Mouse (Mus musculus) heart, postnatal 0 days (tissue): Measurements from ENCODE around the gene Ptpn11. TPM values are rescaled to one million over a fixed set of nuclear protein-coding genes. Genes with fewer than 3 reads are reported as not detected.

Source experiments
- ATAC-seq: fragments of 200-750 bp; cut with Nextera tagmentation; 2 replicates; pipeline ENCODE4 v1.8.0; 2017; ENCODE audit warnings: low read depth, moderate number of reproducible peaks, moderate library complexity; ENCODE audit not compliant: insufficient read depth
- DNase-seq: peaks from one replicate; pipeline ENCODE4 v3.0.0-alpha.2; 2016; ENCODE audit warnings: low spot score
- H3K27ac ChIP-seq: fragments of 300-500 bp; sonication (generic); 2 replicates; pipeline ENCODE4 v1.5.1; 2014; ENCODE audit warnings: low read depth, mild to moderate bottlenecking
- H3K27me3 ChIP-seq: fragments of 300-500 bp; sonication (generic); 2 replicates; pipeline ENCODE4 v1.6.1; 2014; ENCODE audit warnings: low read length, mixed read lengths; ENCODE audit not compliant: control insufficient read depth, insufficient read depth
- H3K36me3 ChIP-seq: fragments of 300-500 bp; sonication (generic); replicated peaks from 2 replicates; pipeline ENCODE4 v1.6.1; 2014; ENCODE audit warnings: low read length, mixed read lengths; ENCODE audit not compliant: control insufficient read depth, insufficient read depth
- H3K4me1 ChIP-seq: fragments of 300-500 bp; sonication (generic); 2 replicates; pipeline ENCODE4 v1.6.1; 2014; ENCODE audit warnings: antibody characterized with exemption; ENCODE audit not compliant: control insufficient read depth, insufficient read depth
- H3K4me2 ChIP-seq: fragments of 300-500 bp; sonication (generic); 2 replicates; pipeline ENCODE4 v1.6.1; 2014; ENCODE audit warnings: low read depth, mild to moderate bottlenecking, low read length, moderate library complexity
- H3K4me3 ChIP-seq: fragments of 300-500 bp; sonication (generic); 2 replicates; pipeline ENCODE4 v1.5.1; 2014; ENCODE audit warnings: low read depth, low read length
- H3K9ac ChIP-seq: fragments of 300-500 bp; sonication (generic); replicated peaks from 2 replicates; pipeline ENCODE4 v1.6.1; 2014; ENCODE audit warnings: low read depth, low read length, mixed read lengths
- H3K9me3 ChIP-seq: fragments of 300-500 bp; sonication (generic); replicated peaks from 2 replicates; pipeline ENCODE4 v1.6.1; 2016; ENCODE audit warnings: low read length; ENCODE audit not compliant: control insufficient read depth
- CTCF ChIP-seq: IDR thresholded peaks from 2 replicates; pipeline ENCODE4 v1.5.1; 2016; ENCODE audit warnings: antibody characterized with exemption, control low read depth, low read depth
- EP300 ChIP-seq: IDR thresholded peaks from 2 replicates; pipeline ENCODE4 v1.6.1; 2016; ENCODE audit warnings: antibody characterized with exemption, low read depth
- WGBS: fragments of 180-500 bp; shearing (Covaris S2); extraction: QIAGEN DNeasy Blood & Tissue Kit; methylation state at CpG from one replicate; pipeline ENCODE4 v1.1.7; 2014; 5-methylcytosine and 5-hydroxymethylcytosine counted together
- polyA plus RNA-seq: library from polyadenylated mRNA; unstranded; fragments of >200 nt; fragmentation: Nextera tagmentation; extraction: Ambion mirVana; gene quantifications from 2 replicates; pipeline ENCODE4 v1.2.1, GENCODE M21; 2015
- total RNA-seq: library from RNA; depleted of rRNA; stranded (reverse); fragments of >200 nt; gene quantifications from 2 replicates; pipeline ENCODE4 v1.2.3, GENCODE M21; 2014; ENCODE audit warnings: low replicate concordance

Gene Ptpn11
- total and polyA plus RNA-seq, 2 experiments from 2014 or later: 24.7 to 45.5 TPM

GRCm38 (mm10) chr5:121204132-121205089 is 13.2 kb upstream of the Ptpn11 start, which contains the start of gene Rpl6:
TSS of gene Rpl6 (plus strand) at chr5:121204481.
- no peaks in the 10 kb centered on the region for H3K9me3 ChIP-seq
- ATAC-seq (peak; percentile 90), DNase-seq (peak; percentile 91)
- H3K27me3 ChIP-seq: no peaks in the 10 kb centered on the region
- H3K9ac ChIP-seq: peak within 1 kb of the TSS; percentile 96
- H3K36me3 ChIP-seq: peaks cover 38% of the 10 kb centered on the region
- H3K27ac ChIP-seq: peak within 1 kb of the TSS; percentile 78
- peak within 1 kb of the TSS; percentile 67 for H3K4me2 ChIP-seq
- TF ChIP-seq EP300 (peak; percentile 8; the same call in 1 of the 2 replicates), CTCF (no peak)
- H3K4me3 ChIP-seq: peak within 1 kb of the TSS; percentile 91
- 0 out of 2 replicates have a peak, but pooled peaks cover 10% of the 10 kb centered on the region for H3K4me1 ChIP-seq
- WGBS: 1% methylated on average over 52 of the region's 52 CpGs

DNA sequence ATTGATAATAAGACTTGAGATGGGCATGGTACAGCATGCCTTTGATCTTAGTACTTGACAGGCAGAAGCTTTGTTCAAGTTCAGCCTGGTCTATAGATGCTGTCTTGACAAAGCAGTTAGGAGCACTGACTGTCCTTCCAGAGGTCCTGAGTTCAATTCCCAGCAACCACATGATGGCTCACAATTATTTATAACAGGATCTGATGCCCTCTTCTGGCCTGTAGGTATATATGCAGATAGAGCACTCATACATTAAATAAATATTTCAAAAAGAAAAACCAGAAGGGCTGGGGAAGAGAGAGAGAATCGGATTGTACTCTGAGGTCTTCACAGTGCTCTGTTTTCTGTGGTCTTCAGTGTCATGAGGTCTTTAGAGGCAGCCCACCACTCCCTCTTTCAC is 11.3 kb upstream of the Ptpn11 start:
- TF ChIP-seq CTCF (no peak), EP300 (no peak)
- H3K27me3 ChIP-seq: no peaks in the 10 kb centered on the region
- H3K4me2 ChIP-seq: no peak overlapping the region
- H3K36me3 ChIP-seq: peaks cover 18% of the 10 kb centered on the region
- H3K27ac ChIP-seq: no peak overlapping the region
- ATAC-seq (no peak), DNase-seq (no peak)
- H3K9me3 ChIP-seq: no peaks in the 10 kb centered on the region
- 0 out of 2 replicates have a peak, but pooled peaks cover 10% of the 10 kb centered on the region for H3K4me1 ChIP-seq
- H3K4me3 ChIP-seq: no peak overlapping the region
- 91% methylated on average over 1 of the region's 1 CpGs for WGBS
- H3K9ac ChIP-seq: no peak overlapping the region

GRCm38 (mm10) chr5:121201739-121202138 is 10.5 kb upstream of the Ptpn11 start:
- H3K9ac ChIP-seq: no peak overlapping the region
- DNase-seq (no peak), ATAC-seq (no peak)
- H3K27ac ChIP-seq: no peak overlapping the region
- H3K36me3 ChIP-seq: peaks cover 11% of the 10 kb centered on the region
- H3K4me2 ChIP-seq: no peak overlapping the region
- no peaks in the 10 kb centered on the region for H3K9me3 ChIP-seq
- no peak overlapping the region for H3K4me3 ChIP-seq
- 44% methylated on average over 3 of the region's 3 CpGs for WGBS
- H3K27me3 ChIP-seq: no peaks in the 10 kb centered on the region
- H3K4me1 ChIP-seq: 0 out of 2 replicates have a peak, but pooled peaks cover 10% of the 10 kb centered on the region
- peak; percentile 42 for TF ChIP-seq CTCF
- TF ChIP-seq EP300: no peak

- Histone ChIP-seq H3K27ac (no peak overlapping the region), H3K36me3 (no peaks in the 10 kb centered on the region), H3K9ac (no peak overlapping the region), H3K9me3 (no peaks in the 10 kb centered on the region), H3K4me1 (no peaks in the 10 kb centered on the region), H3K4me3 (no peak overlapping the region), H3K4me2 (no peak overlapping the region), H3K27me3 (no peaks in the 10 kb centered on the region)
- ATAC-seq (no peak), DNase-seq (no peak)
- TF ChIP-seq CTCF: no peak
- no peak for TF ChIP-seq EP300
- WGBS: 69% methylated on average over 5 of the region's 5 CpGs
Measured at GRCm38 (mm10) chr5:121198376-121198775, 7.2 kb upstream of the Ptpn11 start.

DNA sequence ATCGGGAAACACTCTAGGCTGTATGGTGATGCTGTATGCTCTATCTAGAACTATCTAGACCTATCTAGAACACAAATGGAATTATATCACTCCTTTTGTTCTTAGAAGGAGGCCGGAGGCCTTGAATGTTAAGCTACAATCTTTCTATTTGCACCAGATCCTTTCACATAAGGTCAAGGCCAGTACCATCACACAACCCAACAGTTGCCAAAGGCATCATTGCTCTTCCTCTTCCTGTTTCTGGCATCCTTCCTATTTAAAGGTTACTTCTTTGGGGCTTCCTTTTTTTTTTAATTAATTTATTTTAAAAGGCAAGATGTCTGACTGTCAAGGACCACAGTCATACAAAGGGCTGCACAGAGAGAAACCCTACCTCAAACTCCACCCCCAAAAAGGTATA is 6.1 kb upstream of the Ptpn11 start:
- DNase-seq (no peak), ATAC-seq (no peak)
- Histone ChIP-seq H3K36me3 (no peaks in the 10 kb centered on the region), H3K9ac (no peak overlapping the region), H3K27me3 (no peaks in the 10 kb centered on the region), H3K27ac (no peak overlapping the region), H3K4me2 (no peak overlapping the region), H3K9me3 (no peaks in the 10 kb centered on the region), H3K4me1 (no peaks in the 10 kb centered on the region), H3K4me3 (no peak overlapping the region)
- no peak for TF ChIP-seq CTCF
- no peak for TF ChIP-seq EP300
- WGBS: 59% methylated on average over 2 of the region's 2 CpGs
